Mouse (Mus musculus) kidney, postnatal 25 days (tissue): ENCODE data around the gene Dnajb13.

ENCODE experiments used
- DNase-seq, 2 experiments: peaks; one replicate each; pipeline ENCODE4 v3.0.0; 2021; ENCODE audit warnings: mixed read lengths in 2 of 2

Dnajb13 gene

DNA sequence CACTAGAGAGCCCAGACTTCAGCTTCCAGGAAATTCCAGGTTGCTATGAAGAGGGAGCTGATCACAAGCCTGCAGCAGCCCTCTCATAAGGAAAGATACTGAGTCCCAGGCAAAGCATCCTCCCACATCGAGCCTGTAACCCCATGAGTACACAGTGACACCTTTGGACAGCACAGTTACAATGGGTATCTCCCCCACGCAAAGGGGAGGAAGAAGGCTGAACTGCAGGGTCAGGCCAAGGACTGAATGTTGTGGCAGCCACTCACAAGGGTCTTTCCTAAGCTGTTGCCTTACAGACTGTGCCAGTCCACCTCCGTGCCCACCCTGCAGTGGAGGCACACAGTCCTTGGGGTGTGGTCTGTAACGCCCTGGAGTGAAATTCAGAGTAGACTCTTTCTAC, 8.3 kb downstream of the Dnajb13 start:
- no peak for DNase-seq

DNA sequence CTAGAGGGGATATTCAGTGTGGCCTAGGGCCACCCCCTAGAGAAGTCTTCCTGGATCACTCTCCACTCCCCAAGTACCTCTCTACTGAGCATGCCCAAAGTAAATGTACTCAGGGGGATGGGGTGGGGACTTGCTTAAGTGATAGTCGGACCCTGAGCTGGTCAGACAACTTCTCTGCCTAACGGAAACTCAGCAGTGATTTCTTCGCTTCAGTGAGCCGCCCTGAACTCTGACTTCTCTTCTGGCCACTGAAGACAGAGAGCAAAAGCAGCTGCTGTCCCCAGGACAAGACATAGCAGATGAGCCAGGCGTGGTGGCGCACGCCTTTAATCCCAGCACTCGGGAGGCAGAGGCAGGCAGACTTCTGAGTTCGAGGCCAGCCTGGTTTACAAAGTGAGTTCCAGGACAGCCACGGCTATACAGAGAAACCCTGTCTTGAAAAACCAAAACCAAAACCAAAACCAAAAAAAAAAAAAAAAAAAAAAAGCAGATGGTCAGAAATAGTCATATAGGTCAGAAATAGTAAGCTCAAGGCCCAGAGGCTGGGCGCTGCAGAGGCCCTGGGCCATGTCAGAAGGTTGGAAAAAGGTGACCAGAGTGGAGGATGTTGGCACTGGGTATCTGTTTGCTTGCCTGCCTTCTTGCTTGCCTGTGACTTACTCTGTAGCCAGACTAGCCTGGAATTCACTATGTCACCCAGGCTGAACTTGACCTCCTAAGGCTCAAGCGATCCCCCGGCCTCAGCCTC, 9.8 kb downstream of the Dnajb13 start:
- no peak for DNase-seq

DNA sequence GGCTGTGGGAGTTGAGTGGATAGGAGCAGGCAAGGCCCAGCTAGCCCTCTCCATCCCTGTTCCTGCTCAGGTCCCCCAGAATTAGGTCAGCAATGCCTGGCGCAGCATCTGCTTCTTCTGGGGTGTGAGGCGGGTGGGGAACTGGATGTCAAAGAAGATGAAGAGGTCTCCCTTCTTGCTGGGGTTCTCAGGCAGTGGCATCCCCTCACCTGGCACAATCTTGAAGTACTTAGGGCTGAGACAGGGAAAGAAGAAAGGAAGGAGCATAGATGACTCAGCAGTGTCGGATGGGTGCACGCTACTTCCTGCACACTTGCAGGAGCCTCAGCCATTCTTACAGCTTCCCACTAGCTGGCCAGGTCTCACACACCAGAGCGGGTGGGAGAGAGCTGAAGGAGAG, 11.7 kb downstream of the Dnajb13 start:
- no peak for DNase-seq

DNA sequence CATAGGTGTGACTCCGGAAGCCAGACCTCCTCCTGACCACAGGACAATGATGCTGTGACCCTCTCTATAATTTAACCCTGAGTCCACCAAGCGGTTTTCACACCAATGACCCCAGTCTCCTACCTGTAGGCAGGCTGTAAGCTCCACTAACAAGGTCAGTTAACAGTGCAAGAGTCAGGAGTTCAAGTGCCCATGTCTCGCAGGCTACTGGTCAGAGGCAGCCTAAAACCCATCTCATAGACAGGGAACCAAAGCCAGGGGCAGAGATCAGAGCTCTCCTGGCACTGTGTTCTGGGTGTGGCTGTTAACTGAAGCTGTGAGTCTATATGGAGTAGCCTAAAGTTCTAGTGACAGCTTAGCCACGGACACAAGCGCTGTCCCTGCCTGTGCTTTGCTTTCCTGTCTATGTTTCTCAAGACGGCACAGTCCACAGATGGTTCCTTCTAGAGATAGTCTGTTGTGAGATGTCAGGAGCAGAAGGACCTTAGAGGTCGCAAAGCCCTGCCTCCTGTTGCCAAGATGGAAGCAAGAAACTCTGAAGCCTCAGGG, 12.3 kb downstream of the Dnajb13 start:
- no peak for DNase-seq

DNA sequence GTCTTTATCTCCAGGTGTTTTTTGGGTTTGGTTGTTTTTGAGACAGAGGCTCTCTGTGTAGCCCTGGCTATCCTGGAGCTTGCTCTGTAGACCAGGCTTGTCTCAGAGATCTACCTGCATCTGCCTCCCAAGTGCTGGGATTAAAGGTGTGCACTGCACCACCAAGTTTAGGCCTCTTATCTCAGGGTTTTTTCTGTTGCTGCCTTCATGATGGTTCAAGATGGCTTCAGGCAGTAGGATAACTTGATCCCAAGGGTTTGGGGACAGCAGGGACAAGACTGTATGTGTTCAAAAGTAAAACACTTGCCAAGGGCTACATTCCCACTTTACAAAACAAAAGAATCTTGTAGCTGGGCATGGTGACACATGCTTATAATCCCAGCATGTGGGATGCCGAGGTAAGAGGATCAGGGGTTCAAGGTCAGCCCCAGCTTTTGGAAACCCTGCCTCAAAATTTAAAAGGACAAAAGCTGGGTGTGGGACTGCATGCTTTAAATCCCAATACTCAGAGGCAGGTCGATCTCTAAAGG, 12.9 kb downstream of the Dnajb13 start:
- no peak for DNase-seq

DNA sequence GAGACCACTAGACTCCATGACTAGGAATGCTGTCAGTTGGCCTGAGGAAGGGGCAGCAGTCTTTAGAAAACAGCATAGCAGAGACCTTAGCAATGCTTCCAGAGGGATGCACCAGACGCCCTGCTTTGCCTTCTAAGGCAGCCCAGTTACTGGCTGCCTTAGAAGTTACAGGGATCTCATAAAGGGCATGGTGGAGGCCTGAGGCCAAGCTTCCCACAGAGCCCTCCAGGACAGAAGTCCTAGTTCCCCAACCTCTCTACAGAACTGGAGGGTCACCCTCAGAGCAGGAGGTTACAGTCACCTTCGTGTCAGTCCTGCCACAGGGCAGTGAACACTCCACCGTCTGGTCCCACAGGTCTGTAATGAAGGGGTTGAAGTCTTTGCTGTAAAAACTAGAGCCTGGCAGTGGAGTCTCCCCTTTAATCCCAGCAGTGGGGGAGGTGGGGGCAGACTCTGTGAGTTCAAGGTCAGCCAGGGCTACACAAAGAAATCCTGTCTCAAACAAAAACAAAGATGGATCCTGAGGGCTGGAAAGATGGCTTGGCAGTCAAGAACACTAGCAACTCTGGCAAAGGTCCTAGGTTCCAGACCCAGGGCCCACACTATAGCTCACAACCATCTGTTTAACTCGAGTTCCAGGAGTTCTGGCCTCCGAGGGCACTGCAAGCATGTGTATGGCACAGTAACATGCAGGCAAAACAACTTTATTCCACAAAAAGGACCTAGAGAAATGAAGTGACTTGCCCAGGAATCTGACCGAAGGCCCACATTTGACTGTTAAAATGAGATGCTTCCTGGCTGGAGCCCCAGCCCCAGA, 13.5 kb downstream of the Dnajb13 start:
- no peak for DNase-seq

DNA sequence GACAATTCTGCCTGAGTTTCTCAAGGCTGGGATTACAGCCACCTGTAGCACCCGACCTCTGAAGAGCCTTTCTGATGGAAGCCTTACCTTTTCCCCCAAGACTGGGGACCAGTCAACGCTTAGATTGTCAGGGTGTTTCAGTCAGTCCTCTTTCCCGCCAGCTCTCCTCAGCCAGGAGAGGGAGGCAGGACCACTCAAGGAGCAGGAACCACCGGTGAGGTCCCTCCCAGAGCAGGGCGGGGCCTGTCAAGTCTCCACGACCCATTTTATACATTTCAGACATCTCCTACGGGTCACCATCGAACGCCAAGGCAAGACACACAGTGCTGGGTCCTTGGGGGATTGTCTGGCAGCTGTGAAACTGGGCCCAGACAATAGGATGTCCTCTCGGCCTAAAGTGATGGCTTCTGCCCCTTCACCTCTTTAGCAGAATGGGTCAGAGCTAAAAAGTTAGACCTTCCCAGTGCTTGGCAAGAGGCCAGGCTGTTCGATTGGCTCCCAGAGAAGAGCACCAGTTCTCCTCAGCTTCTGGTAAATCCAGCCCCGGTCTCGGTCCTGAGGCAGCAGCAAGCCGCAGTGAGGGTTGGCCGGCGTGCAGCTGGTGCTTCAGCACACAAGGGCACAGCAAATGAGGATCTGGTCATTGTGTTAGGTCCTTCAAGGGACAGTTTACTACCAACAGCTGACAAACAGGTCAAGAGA, 14.3 kb downstream of the Dnajb13 start:
- DNase-seq, result peak; percentile 33 to 58

DNA sequence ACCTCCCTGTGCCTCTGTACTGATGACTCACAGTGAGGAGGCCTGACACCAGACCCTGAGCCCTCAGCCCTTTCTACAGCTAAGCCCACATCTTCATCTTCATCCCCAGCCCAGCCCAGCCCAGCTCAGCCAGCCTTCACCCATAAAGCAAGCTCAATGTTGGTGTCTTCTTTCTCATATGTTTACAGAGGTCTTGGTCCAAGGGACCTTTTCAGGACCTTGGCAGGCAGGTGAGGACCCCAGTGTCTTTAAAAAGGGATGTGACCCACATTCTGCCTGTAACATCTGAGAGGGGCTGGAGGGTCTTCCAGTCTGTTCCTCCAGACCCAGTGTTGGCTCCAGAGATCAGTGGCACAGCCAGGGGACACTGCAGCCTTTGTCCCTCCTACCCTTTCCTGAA, 15.3 kb downstream of the Dnajb13 start:
- DNase-seq, result no peak

DNA sequence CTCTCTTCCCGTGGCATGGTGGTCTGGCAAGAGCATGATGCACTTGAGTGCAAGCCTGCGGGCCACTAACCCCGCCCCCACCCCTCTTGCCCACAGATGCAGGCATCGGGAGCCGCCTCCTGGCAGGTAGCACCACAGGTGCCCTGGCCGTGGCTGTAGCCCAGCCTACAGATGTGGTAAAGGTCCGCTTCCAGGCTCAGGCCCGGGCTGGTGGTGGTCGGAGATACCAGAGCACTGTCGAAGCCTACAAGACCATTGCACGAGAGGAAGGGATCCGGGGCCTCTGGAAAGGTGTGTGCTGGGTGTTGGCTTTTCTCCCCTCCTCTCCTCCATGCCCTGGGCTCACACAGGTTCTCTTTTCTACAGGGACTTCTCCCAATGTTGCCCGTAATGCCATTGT, 16.8 kb downstream of the Dnajb13 start:
- no peak for DNase-seq

DNA sequence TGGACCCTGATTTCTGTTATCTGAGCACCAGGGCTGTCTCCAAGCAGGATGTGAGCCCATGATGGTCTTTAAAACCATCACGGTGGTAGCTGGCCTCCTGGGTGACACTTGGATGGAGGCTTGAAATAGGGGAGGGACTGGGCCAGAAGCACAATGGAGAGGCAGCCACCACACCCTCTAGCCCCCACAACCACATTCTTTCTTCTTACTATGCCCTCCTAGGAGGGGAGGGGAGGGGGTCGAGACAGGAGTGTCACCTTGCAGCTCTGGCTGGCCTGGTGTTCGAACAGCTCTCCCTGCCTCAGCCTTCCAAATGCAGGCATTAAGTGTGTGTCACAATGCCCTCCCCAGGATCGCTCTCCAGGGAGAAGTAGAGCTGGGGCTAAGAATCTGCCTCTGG, 17.4 kb downstream of the Dnajb13 start:
- no peak for DNase-seq

DNA sequence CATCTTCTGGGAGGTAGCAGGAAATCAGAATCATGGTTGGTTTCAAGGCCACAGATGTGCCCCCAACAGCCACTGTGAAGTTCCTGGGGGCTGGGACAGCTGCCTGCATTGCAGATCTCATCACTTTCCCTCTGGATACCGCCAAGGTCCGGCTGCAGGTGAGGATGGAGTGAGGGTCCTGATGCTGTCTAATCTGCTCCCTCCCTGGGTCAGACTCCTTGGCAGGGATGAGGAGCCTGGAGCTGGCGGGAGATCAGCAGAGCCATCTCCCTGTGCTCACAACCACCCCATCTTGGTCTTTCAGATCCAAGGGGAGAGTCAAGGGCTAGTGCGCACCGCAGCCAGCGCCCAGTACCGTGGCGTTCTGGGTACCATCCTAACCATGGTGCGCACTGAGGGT, 18.0 kb downstream of the Dnajb13 start:
- peak in 1 of 2 experiments; percentile 32 for DNase-seq

DNA sequence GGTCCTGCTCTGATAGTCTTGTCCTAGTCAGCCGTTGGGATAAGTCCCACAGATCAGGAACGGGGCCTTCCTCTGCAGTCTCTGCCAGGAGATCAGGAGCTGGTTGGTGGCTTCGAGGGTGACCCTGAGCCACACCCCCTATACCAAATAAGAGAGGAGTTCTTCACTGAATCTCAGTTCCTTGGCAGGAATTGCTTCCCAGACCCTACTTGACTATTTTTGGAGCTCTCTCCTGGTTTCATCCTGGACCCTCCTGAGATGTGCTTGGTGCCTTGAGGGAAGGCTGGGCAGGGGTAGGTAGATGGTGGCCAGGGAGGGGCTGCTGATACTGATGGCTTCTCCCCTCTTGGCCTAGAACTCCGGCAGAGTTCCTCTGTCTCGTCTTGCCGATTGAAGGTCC, 18.4 kb downstream of the Dnajb13 start:
- DNase-seq, result peak in 1 of 2 experiments; percentile 38

DNA sequence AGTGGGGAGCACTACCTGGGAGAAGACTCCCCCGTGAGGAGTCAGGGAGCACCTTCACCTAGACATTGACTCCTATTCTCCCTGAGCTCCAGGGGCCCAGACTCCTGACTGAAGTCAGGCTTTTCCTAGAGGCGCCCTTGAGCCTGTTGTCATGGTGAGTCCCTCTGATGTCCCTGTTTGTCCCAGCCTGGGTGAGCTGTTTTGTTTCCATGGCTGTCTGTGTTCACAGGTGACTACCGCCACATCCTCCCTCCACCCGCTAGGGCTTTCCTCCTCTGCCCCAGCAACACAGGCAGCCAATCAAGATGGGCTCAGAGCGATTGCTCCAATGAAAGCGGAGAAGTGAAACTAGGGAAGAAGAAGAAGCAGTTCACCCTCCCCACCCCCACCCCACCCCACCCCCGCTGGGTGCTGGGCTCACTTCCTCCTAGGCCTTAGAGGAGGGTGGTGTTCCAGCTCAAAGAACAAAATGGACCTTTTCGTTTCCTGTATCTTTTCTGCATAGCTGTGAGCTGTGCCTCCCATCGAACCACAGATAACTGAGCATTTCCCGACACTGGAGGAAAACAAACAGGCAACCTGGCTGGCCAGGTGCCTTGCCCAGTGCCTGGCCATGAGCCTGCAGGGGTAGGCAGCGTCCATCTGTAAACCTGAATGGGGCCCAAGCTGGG, 19.0 kb downstream of the Dnajb13 start:
- peak; percentile 59 to 89 for DNase-seq

DNA sequence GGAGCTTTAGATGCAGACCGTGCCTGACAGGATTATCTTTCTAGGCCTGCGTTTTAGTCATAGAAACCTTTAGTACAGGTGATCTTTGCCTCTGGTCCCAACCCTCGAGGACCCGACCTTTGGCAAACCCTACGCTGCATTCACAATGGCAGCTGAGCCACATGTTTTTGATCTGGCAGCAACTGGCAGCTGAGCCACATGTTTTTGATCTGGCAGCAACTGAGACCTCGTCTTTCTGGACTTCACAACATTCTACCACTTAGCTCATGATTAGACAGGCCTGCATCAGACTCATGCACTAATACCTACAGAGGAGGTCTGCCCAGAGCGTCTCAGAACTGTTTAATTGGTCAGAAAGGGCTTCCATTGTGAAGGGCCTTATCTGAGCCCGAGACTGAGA, 19.7 kb downstream of the Dnajb13 start:
- DNase-seq, result peak in 1 of 2 experiments; percentile 55

DNA sequence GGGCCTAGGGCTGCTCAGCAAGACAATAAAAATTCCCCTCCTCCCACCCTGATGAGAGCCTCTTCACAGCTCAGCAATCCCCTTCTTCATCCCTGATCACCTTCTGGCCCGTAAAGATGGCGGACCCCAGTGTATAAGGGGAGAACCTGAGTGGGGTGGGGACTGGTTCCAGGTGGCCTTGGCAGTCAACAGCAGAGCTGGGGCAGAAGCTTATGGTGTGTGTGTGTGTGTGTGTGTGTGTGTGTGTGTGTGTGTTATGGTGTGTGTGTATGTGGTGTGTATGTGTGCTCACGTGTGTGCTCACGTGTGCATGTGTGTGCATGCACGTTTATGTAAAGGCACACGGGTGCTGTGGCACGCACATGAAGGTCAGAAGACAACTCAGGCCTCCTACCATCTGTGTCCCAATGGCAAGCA, 20.3 kb downstream of the Dnajb13 start:
- DNase-seq, result no peak

DNA sequence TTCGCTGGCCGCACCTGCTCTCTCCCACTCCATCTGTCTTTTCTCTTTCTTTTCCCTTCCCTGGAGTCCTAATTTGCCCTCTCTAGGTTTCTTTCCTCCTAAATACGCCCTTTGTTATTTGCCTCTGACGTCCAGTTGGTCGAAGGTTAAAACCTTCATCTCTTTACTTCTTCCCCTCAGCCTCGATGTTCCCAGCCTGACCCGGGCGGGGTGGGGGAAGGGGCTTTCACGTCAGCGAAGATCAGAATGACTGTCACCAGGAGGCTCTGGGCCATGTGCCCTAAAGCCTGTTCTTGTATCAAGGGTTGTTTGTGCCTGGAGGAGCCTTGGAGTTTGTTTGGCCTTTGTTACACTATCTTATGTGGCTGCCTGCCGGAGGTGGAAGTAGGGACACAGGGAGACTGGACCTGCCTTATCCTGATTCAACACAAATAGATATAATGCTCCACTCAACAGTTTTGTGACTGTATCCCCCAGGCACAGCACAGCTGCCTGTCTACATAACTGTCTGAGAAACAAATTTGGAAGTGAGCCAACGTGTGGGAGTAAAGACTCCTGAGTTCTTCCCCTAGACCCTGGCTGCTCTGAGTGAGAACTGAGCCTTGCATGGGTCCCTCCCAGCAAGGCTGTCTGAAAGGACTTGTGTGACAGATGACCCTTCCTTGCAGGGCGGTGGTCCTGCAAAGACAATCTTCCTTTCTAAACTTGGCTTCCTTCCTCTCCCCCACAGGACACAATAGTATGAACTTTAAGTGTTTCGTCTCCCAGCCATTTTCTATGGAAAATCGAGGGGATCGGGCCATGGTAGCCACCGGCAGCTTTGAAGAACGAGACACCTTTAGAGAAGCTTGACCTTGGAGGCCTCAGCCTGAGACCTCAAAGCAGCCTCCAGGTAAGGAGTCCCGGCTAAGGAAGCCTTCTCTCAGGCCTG, 21.0 kb downstream of the Dnajb13 start:
- DNase-seq, result peak; percentile 38 to 60

DNA sequence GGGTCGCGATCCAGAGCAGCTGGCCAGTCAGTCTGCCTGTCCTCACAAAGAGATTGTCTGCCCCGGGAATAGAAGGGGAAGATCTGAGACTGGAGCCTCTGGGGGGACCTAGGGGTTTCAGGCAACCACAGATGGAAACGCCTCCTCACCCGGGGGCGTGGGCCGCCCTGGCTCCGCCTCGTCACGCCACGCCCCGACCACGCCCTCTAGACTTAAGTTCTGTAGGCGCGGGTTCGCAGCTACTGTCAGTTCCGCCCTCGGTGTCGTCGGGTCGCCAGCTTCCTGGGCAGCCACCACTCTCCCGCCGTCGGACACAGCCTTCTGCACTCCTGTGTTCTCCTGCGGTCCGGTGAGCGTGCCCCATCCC, 21.7 kb downstream of the Dnajb13 start, which contains the start of gene Ucp2:
Gene Ucp2, plus strand, starts transcription at position 221 of the 367 bp plus-strand sequence.
- peak; percentile 89 to 93 for DNase-seq

DNA sequence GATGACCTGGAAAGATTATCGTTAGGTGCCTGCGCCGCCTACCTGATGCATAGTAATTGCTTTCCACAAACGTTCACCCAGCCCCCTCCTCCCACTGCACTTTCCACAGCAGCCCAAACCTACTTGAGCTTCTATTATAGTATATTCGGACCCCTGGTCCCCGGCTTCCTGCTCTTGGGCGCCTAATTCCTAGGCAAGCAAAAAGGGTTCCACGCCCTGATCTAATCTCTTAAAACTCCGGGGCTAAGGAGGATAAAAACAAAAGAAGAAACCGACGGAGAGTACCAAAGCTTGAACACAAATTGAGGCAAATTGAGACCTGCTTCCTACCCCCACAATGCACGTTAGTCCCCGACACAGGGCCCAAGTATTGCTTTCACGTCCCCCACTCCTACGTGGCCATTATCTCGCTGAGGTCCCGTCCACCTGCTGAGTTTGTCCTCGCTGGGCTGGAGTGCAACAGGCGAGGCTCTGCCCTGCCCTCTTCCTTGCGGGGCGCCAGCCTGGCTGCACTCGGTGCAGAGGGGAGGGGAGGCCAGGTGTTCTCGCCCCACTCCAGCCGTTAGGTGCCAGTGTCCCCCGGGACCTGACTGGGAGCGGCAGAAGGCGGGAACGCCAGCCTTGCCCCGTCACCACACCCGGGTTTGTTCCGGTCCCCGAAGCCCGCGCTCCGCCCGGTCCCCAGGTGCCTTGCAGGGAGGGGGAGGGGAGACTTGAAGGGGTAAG, 22.2 kb downstream of the Dnajb13 start:
- peak in 1 of 2 experiments; percentile 81 for DNase-seq

DNA sequence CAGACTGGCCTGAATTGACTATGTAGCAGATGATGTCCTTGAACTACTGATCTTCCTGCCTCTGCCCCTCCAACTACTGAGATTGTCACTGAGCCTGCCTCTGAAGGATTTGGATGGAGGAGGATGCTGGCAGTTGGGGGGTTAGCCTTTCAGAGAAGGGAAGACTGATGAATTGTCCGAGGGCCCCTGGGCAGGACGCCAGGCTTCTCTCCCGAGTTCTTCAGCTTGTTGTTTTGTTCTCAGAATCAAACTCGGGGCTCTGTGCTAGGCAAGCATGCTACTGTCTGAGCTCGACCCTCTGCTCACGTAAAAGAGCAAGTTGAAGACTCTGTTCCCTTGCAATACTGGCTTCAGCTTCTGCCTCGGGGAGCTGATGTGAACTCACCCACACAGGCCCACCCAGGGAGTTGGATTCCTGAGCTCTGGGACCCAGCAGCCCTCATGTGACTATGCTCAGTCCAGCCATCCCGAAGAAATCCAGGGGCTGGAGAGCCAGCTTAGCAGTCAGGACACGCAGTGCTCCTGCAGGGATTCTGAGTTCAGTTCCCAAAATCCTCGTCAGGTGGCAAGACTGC, 26.2 kb downstream of the Dnajb13 start:
- no peak for DNase-seq

DNA sequence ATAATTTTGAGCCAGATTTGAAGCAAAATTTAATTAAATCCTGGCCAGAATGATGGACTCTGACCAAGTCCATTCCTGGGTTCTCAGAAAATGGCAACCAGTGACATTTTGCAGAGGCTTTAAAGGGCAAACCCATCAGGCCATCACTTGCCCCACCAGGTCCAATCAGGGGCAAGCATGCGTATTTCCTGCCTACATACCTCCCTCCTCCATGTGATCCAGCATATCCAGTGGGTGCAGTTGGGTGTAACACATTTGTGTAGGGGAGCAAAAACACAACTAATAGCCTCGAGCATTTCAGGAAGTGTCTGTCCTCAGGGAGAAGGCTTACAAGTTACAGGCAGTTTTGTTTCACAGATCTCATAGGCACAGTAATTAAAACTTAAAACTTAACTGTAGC, 27.5 kb downstream of the Dnajb13 start:
- DNase-seq, result no peak
